Comparison of ENCODE assay signal across 22 mouse cellular contexts in the genomic region with DNA sequence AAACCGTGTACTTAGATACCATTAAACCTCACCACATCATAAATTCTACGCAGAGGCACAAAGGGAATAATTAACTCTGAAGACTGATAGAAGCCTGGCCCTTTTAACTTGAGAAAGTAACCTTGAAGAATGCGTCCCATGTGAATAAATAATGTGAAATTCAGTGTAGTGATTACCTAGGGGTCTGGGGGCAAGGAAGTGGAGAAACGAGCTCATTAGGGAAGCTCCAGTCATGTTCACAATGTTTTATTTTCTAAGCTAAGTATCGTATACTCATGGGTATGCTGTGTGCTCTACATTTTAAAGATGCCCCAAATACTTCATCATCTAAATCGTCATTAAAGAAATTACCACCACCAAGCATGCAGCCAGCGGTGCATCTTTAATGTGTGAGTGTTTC.
A peak's percentile ranks its signal among the peaks of the same experiment; 100 is the strongest.
DNase-seq lines count a peak whose midpoint lies in the region; ATAC-seq and TF ChIP-seq lines count a peak whose summit lies in the region.
"Had no signal": no experiment of that assay in that cellular context is flagged by ENCODE, and none has a peak within 500 bp of the region (broad histone marks: within the 10 kb centered on the region; RNA-seq: fewer than 3 reads in every experiment).

No protein-coding gene starts in this region.

- H3K9me3 ChIP-seq in midbrain, embryonic 11.5 days (ENCODE audit: control insufficient read depth, low read length): no peaks in the 10 kb centered on the region
- no peaks in the 10 kb centered on the region for H3K9me3 ChIP-seq in midbrain, embryonic 10.5 days (replicated peaks)
- H3K9me3 ChIP-seq in midbrain, embryonic 14.5 days (ENCODE audit: control insufficient read depth, low read length): no peaks in the 10 kb centered on the region
- H3K9me3 ChIP-seq in midbrain, postnatal 0 days (ENCODE audit: low read length): no peaks in the 10 kb centered on the region
- H3K9me3 ChIP-seq: forebrain, embryonic 10.5 days; forebrain, embryonic 13.5 days; hindbrain, embryonic 12.5 days; hindbrain, embryonic 15.5 days had no signal

- no peak for TF ChIP-seq CTCF in midbrain, postnatal 0 days (IDR thresholded peaks at IDR 0.05)

- 84% methylated on average over 7 of the region's 7 CpGs for WGBS in midbrain, embryonic 11.5 days
- WGBS in midbrain, embryonic 10.5 days: 89% methylated on average over 7 of the region's 7 CpGs
- 62% methylated on average over 7 of the region's 7 CpGs for WGBS in midbrain, embryonic 14.5 days
- WGBS in midbrain, postnatal 0 days: 70% methylated on average over 7 of the region's 7 CpGs

- no peak for ATAC-seq in midbrain, embryonic 11.5 days (ENCODE audit: low FRiP score)
- ATAC-seq in midbrain, embryonic 14.5 days (ENCODE audit: low FRiP score, low TSS enrichment): peak; percentile 46; the same call in 1 of the 2 replicates
- ATAC-seq in midbrain, postnatal 0 days (ENCODE audit: low FRiP score): peak; percentile 52; the same call in 1 of the 2 replicates
- no peak for ATAC-seq in CD4-positive, CD25-positive, alpha-beta regulatory T cell, adult 4 months
- ATAC-seq in monocyte, adult 5-6 weeks (replicated peaks; ENCODE audit: insufficient number of reproducible peaks, low FRiP score, low TSS enrichment, poor library complexity, severe bottlenecking): no peak
- ATAC-seq: forebrain, embryonic 13.5 days; forebrain, postnatal 0 days had no signal

- no peak overlapping the region for H3K4me3 ChIP-seq in midbrain, embryonic 11.5 days (ENCODE audit: low read depth, low read length)
- H3K4me3 ChIP-seq in midbrain, embryonic 10.5 days: no peak overlapping the region
- H3K4me3 ChIP-seq in midbrain, embryonic 14.5 days (replicated peaks; ENCODE audit: low read depth, low read length): no peak overlapping the region
- no peak overlapping the region for H3K4me3 ChIP-seq in midbrain, postnatal 0 days (ENCODE audit: low read depth, low read length)
- H3K4me3 ChIP-seq: forebrain, embryonic 10.5 days; forebrain, embryonic 13.5 days; gastrocnemius, adult 2 months; hindbrain, embryonic 12.5 days; hindbrain, embryonic 15.5 days had no signal

- no peak overlapping the region for H3K9ac ChIP-seq in midbrain, embryonic 11.5 days (ENCODE audit: low read length)
- no peak overlapping the region for H3K9ac ChIP-seq in midbrain, embryonic 14.5 days (replicated peaks; ENCODE audit: low read length)
- H3K9ac ChIP-seq in midbrain, postnatal 0 days (replicated peaks; ENCODE audit: low read length, poor library complexity, severe bottlenecking): no peak overlapping the region
- H3K9ac ChIP-seq: forebrain, embryonic 13.5 days; forebrain, postnatal 0 days; hindbrain, embryonic 12.5 days; hindbrain, embryonic 15.5 days had no signal

- no peaks in the 10 kb centered on the region for H3K4me1 ChIP-seq in midbrain, embryonic 11.5 days (ENCODE audit: control insufficient read depth, insufficient read depth, low read length)
- no peaks in the 10 kb centered on the region for H3K4me1 ChIP-seq in midbrain, embryonic 10.5 days
- no peaks in the 10 kb centered on the region for H3K4me1 ChIP-seq in midbrain, embryonic 14.5 days (ENCODE audit: control insufficient read depth, insufficient read depth, low read length)
- no peaks in the 10 kb centered on the region for H3K4me1 ChIP-seq in midbrain, postnatal 0 days (ENCODE audit: insufficient read depth, low read length)
- H3K4me1 ChIP-seq: forebrain, embryonic 10.5 days; forebrain, embryonic 13.5 days; hindbrain, embryonic 12.5 days; hindbrain, embryonic 15.5 days had no signal

- no peaks in the 10 kb centered on the region for H3K27me3 ChIP-seq in midbrain, embryonic 11.5 days (ENCODE audit: control insufficient read depth, insufficient read depth, low read length)
- no peaks in the 10 kb centered on the region for H3K27me3 ChIP-seq in midbrain, embryonic 10.5 days (ENCODE audit: low read depth, poor library complexity, severe bottlenecking)
- H3K27me3 ChIP-seq in midbrain, embryonic 14.5 days (ENCODE audit: control insufficient read depth, insufficient read depth, low read length): no peaks in the 10 kb centered on the region
- H3K27me3 ChIP-seq in midbrain, postnatal 0 days (ENCODE audit: insufficient read depth, low read length): no peaks in the 10 kb centered on the region
- H3K27me3 ChIP-seq: forebrain, embryonic 13.5 days; hindbrain, embryonic 12.5 days; hindbrain, embryonic 15.5 days had no signal

- no peaks in the 10 kb centered on the region for H3K36me3 ChIP-seq in midbrain, embryonic 11.5 days (ENCODE audit: control insufficient read depth, insufficient read depth, low read length)
- no peaks in the 10 kb centered on the region for H3K36me3 ChIP-seq in midbrain, embryonic 10.5 days
- H3K36me3 ChIP-seq in midbrain, embryonic 14.5 days (ENCODE audit: control insufficient read depth, insufficient read depth, low read length): no peaks in the 10 kb centered on the region
- H3K36me3 ChIP-seq in midbrain, postnatal 0 days (ENCODE audit: insufficient read depth, low read length): no peaks in the 10 kb centered on the region
- H3K36me3 ChIP-seq: forebrain, embryonic 10.5 days; hindbrain, embryonic 12.5 days; hindbrain, embryonic 15.5 days had no signal

- peak; percentile 66 for DNase-seq in midbrain, embryonic 11.5 days (ENCODE audit: low spot score, missing footprints)
- no peak for DNase-seq in midbrain, embryonic 10.5 days (ENCODE audit: low spot score)
- DNase-seq in retina, embryonic 14.5 days (ENCODE audit: low spot score): peak; percentile 15
- DNase-seq in retina, postnatal 1 day: no peak
- peak; percentile 52 for DNase-seq in midbrain, embryonic 14.5 days
- no peak for DNase-seq in midbrain, postnatal 0 days (ENCODE audit: low spot score)
- DNase-seq: adrenal gland, adult 2 months; adrenal gland, postnatal 14 days; B cell, adult 2 months; cerebellum, adult 18-20 months; cerebellum, adult 9-10 months; cerebellum, postnatal 14 days; forebrain, postnatal 0 days; gastrocnemius, adult 2 months; gastrocnemius, postnatal 14 days had no signal

- no peak overlapping the region for H3K27ac ChIP-seq in midbrain, embryonic 11.5 days (ENCODE audit: low read depth, low read length)
- no peak overlapping the region for H3K27ac ChIP-seq in midbrain, embryonic 10.5 days (replicated peaks)
- no peak overlapping the region for H3K27ac ChIP-seq in midbrain, embryonic 14.5 days (replicated peaks; ENCODE audit: low read depth, low read length)
- no peak overlapping the region for H3K27ac ChIP-seq in midbrain, postnatal 0 days (ENCODE audit: low read depth, low read length)
- H3K27ac ChIP-seq: forebrain, embryonic 10.5 days; forebrain, embryonic 13.5 days; gastrocnemius, adult 2 months; hindbrain, embryonic 12.5 days; hindbrain, embryonic 15.5 days had no signal

- H3K4me2 ChIP-seq in midbrain, embryonic 11.5 days: no peak overlapping the region
- H3K4me2 ChIP-seq in midbrain, embryonic 14.5 days (ENCODE audit: low read length): no peak overlapping the region
- no peak overlapping the region for H3K4me2 ChIP-seq in midbrain, postnatal 0 days (ENCODE audit: low read depth, low read length, poor library complexity, severe bottlenecking)
- H3K4me2 ChIP-seq: forebrain, embryonic 13.5 days; heart, embryonic 11.5 days; hindbrain, embryonic 12.5 days; hindbrain, embryonic 15.5 days had no signal

Comparison
In these comparisons a context has a peak if more than half of its experiments do, and no peak if none do; other contexts are left out.
1. ATAC-seq: peak in midbrain, embryonic 14.5 days (single experiment) and midbrain, postnatal 0 days (single experiment); none in midbrain, embryonic 11.5 days (single experiment), CD4-positive, CD25-positive, alpha-beta regulatory T cell, adult 4 months (single experiment) and monocyte, adult 5-6 weeks (single experiment).
2. DNase-seq: peak in midbrain, embryonic 11.5 days (single experiment), retina, embryonic 14.5 days (single experiment) and midbrain, embryonic 14.5 days (single experiment); none in midbrain, embryonic 10.5 days (single experiment), retina, postnatal 1 day (single experiment) and midbrain, postnatal 0 days (single experiment).